Comparison of ENCODE assay signal across 20 mouse cellular contexts in genomic region chr5:74931765-74932164, GRCm38 (mm10).
DNase-seq lines count a peak whose midpoint lies in the region; ATAC-seq and TF ChIP-seq lines count a peak whose summit lies in the region.
"Had no signal": no experiment of that assay in that cellular context is flagged by ENCODE, and none has a peak within 500 bp of the region (broad histone marks: within the 10 kb centered on the region; RNA-seq: fewer than 3 reads in every experiment).

No protein-coding gene starts in this region.

- intact Hi-C loops in heart, postnatal 36 days (cut with DNase I): no loop called here

- TF ChIP-seq CTCF in kidney, postnatal 0 days (IDR thresholded peaks at IDR 0.05; ENCODE audit: low read depth): no peak

- H3K36me3 ChIP-seq in heart, embryonic 14.5 days (ENCODE audit: control insufficient read depth, insufficient read depth, low read length): no peaks in the 10 kb centered on the region
- H3K36me3 ChIP-seq in kidney, postnatal 0 days (ENCODE audit: insufficient read depth, low read length): no peaks in the 10 kb centered on the region
- H3K36me3 ChIP-seq in intestine, embryonic 15.5 days: no peaks in the 10 kb centered on the region
- no peaks in the 10 kb centered on the region for H3K36me3 ChIP-seq in limb, embryonic 10.5 days
- H3K36me3 ChIP-seq: forebrain, embryonic 10.5 days; hindbrain, embryonic 13.5 days; neural tube, embryonic 13.5 days had no signal

- H3K27me3 ChIP-seq in heart, embryonic 14.5 days (ENCODE audit: control insufficient read depth, insufficient read depth, low read length): no peaks in the 10 kb centered on the region
- no peaks in the 10 kb centered on the region for H3K27me3 ChIP-seq in kidney, postnatal 0 days (ENCODE audit: insufficient read depth, low read length)
- H3K27me3 ChIP-seq in intestine, embryonic 15.5 days (replicated peaks): no peaks in the 10 kb centered on the region
- no peaks in the 10 kb centered on the region for H3K27me3 ChIP-seq in limb, embryonic 10.5 days (ENCODE audit: low read depth, poor library complexity, severe bottlenecking)

- 12% methylated on average over 12 of the region's 12 CpGs for WGBS in heart, embryonic 14.5 days
- WGBS in kidney, postnatal 0 days: 43% methylated on average over 12 of the region's 12 CpGs
- 55% methylated on average over 12 of the region's 12 CpGs for WGBS in intestine, embryonic 15.5 days
- 43% methylated on average over 12 of the region's 12 CpGs for WGBS in limb, embryonic 10.5 days

- H3K4me1 ChIP-seq in heart, embryonic 14.5 days (ENCODE audit: control insufficient read depth in 2 of 2, insufficient read depth in 2 of 2, low read length in 2 of 2): peaks cover 14 to 24% of the 10 kb centered on the region in 2 experiments
- H3K4me1 ChIP-seq in kidney, postnatal 0 days (replicated peaks; ENCODE audit: insufficient read depth, low read length): no peaks in the 10 kb centered on the region
- H3K4me1 ChIP-seq in intestine, embryonic 15.5 days (replicated peaks): no peaks in the 10 kb centered on the region
- H3K4me1 ChIP-seq in limb, embryonic 10.5 days: peaks cover 21% of the 10 kb centered on the region
- H3K4me1 ChIP-seq: forebrain, embryonic 10.5 days; hindbrain, embryonic 13.5 days; megakaryocyte, embryonic 14.5 days; neural tube, embryonic 13.5 days had no signal

- ATAC-seq in heart, embryonic 14.5 days (ENCODE audit: insufficient number of reproducible peaks, insufficient read depth, low FRiP score, low read depth): peak; percentile 50; the same call in 1 of the 2 replicates
- ATAC-seq in kidney, postnatal 0 days (replicated peaks; ENCODE audit: low FRiP score, low read depth): no peak
- no peak for ATAC-seq in intestine, embryonic 15.5 days
- ATAC-seq: forebrain, postnatal 0 days; inflammation-experienced regulatory T-cells, adult 6 months had no signal

- H3K27ac ChIP-seq in heart, embryonic 14.5 days (replicated peaks in 1 of 2; ENCODE audit: control insufficient read depth in 1 of 2, insufficient read depth in 1 of 2, low read depth in 2 of 2, low read length in 2 of 2): peak overlapping the region; percentile 53 to 75
- H3K27ac ChIP-seq in kidney, postnatal 0 days: no peak overlapping the region
- no peak overlapping the region for H3K27ac ChIP-seq in intestine, embryonic 15.5 days
- peak overlapping the region; percentile 11; the same call in 1 of the 2 replicates for H3K27ac ChIP-seq in limb, embryonic 10.5 days
- H3K27ac ChIP-seq: forebrain, embryonic 10.5 days; hindbrain, embryonic 13.5 days; neural tube, embryonic 13.5 days had no signal

- no peak overlapping the region; a peak in 1 of 4 replicates for H3K4me3 ChIP-seq in heart, embryonic 14.5 days (ENCODE audit: control insufficient read depth in 1 of 2, insufficient read depth in 1 of 2, low read depth in 1 of 2, low read length in 2 of 2)
- H3K4me3 ChIP-seq in kidney, postnatal 0 days (replicated peaks; ENCODE audit: low read depth, low read length): no peak overlapping the region
- no peak overlapping the region for H3K4me3 ChIP-seq in intestine, embryonic 15.5 days (replicated peaks)
- no peak overlapping the region for H3K4me3 ChIP-seq in limb, embryonic 10.5 days
- H3K4me3 ChIP-seq: forebrain, embryonic 10.5 days; hindbrain, embryonic 13.5 days; megakaryocyte, embryonic 14.5 days; neural tube, embryonic 13.5 days had no signal

- H3K4me2 ChIP-seq in heart, embryonic 14.5 days (ENCODE audit: low read length): peak overlapping the region; percentile 56
- 0 out of 2 replicates have a peak overlapping the region, but pooled peaks have one; percentile 9 for H3K4me2 ChIP-seq in kidney, postnatal 0 days (ENCODE audit: low read length)
- H3K4me2 ChIP-seq in intestine, embryonic 15.5 days (replicated peaks): peak overlapping the region; percentile 24; the same call in 1 of the 2 replicates
- H3K4me2 ChIP-seq: hindbrain, embryonic 13.5 days; liver, embryonic 11.5 days; neural tube, embryonic 13.5 days had no signal

- no peak for DNase-seq in heart, postnatal 36 days
- peak; percentile 15 for DNase-seq in kidney, postnatal 0 days (ENCODE audit: low spot score)
- DNase-seq in kidney, postnatal 25 days: no peak
- no peak for DNase-seq in limb, embryonic 10.5 days (ENCODE audit: low spot score)
- DNase-seq in layer of hippocampus, adult 18-20 months (ENCODE audit: low spot score in 2 of 2): no peak
- no peak for DNase-seq in layer of hippocampus, adult 11-12 months (ENCODE audit: low spot score)
- DNase-seq: cerebellum, adult 2 months; forebrain, postnatal 0 days; lung, adult 18-20 months; midbrain, embryonic 14.5 days; right cerebral cortex, adult 18-20 months; thymus, postnatal 4 days had no signal

- H3K9ac ChIP-seq in heart, embryonic 14.5 days (ENCODE audit: low read length): no peak overlapping the region; the same call in 1 of the 2 replicates
- no peak overlapping the region for H3K9ac ChIP-seq in kidney, postnatal 0 days (ENCODE audit: low read depth, low read length)
- no peak overlapping the region for H3K9ac ChIP-seq in intestine, embryonic 15.5 days
- H3K9ac ChIP-seq: forebrain, postnatal 0 days; hindbrain, embryonic 13.5 days; neural tube, embryonic 13.5 days had no signal

- H3K9me3 ChIP-seq in heart, embryonic 14.5 days (ENCODE audit: control insufficient read depth, low read length): no peaks in the 10 kb centered on the region
- H3K9me3 ChIP-seq in kidney, postnatal 0 days (replicated peaks; ENCODE audit: low read length): no peaks in the 10 kb centered on the region
- no peaks in the 10 kb centered on the region for H3K9me3 ChIP-seq in intestine, embryonic 15.5 days
- H3K9me3 ChIP-seq in limb, embryonic 10.5 days (replicated peaks): no peaks in the 10 kb centered on the region
- H3K9me3 ChIP-seq: forebrain, embryonic 10.5 days; hindbrain, embryonic 13.5 days; megakaryocyte, embryonic 14.5 days; neural tube, embryonic 13.5 days had no signal

Comparison
In these comparisons a context has a peak if more than half of its experiments do, and no peak if none do; other contexts are left out.
1. H3K27ac ChIP-seq: peak in heart, embryonic 14.5 days (2 of 2) and limb, embryonic 10.5 days (single experiment); none in kidney, postnatal 0 days (single experiment) and intestine, embryonic 15.5 days (single experiment).
2. Peak in every context shown above with its lines, with median percentiles within 50 percentile points of each other: H3K4me2 ChIP-seq.